Mouse (Mus musculus) heart, embryonic 14.5 days (tissue): ENCODE measurements around the gene Hoxc10. TPM values are rescaled to one million over a fixed set of nuclear protein-coding genes. Genes with fewer than 3 reads are reported as not detected.
A peak's percentile ranks its signal among the peaks of the same experiment; 100 is the strongest.

Experiments
- ATAC-seq: fragments of 200-750 bp; cut with Nextera tagmentation; 2 replicates; pipeline ENCODE4 v1.8.0; 2017; ENCODE audit warnings: low read depth, moderate TSS enrichment; ENCODE audit not compliant: insufficient number of reproducible peaks, insufficient read depth, low FRiP score
- H3K27ac ChIP-seq, 2 experiments: fragments of 200-500 bp in 1 of 2; fragments of 300-500 bp in 1 of 2; sonication (generic) in 1 of 2; replicated peaks in 1 of 2; 2 replicates each; pipeline ENCODE4 v1.5.1; 2012 to 2014; ENCODE audit warnings: low read depth in 2 of 2, low read length in 2 of 2, control low read depth in 1 of 2, mild to moderate bottlenecking in 1 of 2, mixed read lengths in 1 of 2; ENCODE audit not compliant: control insufficient read depth in 1 of 2, insufficient read depth in 1 of 2
- H3K27me3 ChIP-seq: fragments of 300-500 bp; sonication (generic); 2 replicates; pipeline ENCODE4 v1.6.1; 2014; ENCODE audit warnings: mild to moderate bottlenecking, low read length, control low read depth; ENCODE audit not compliant: control insufficient read depth, insufficient read depth
- H3K36me3 ChIP-seq: fragments of 300-500 bp; sonication (generic); 2 replicates; pipeline ENCODE4 v1.6.1; 2014; ENCODE audit warnings: mild to moderate bottlenecking, control low read depth, low read length, mixed read lengths; ENCODE audit not compliant: control insufficient read depth, insufficient read depth
- H3K4me1 ChIP-seq, 2 experiments: fragments of 200-500 bp in 1 of 2; fragments of 300-500 bp in 1 of 2; sonication (generic) in 1 of 2; 2 replicates each; pipeline ENCODE4 v1.6.1; 2012 to 2014; ENCODE audit warnings: low read length in 2 of 2, control low read depth in 1 of 2, mixed read lengths in 1 of 2; ENCODE audit not compliant: control insufficient read depth in 2 of 2, insufficient read depth in 2 of 2
- H3K4me2 ChIP-seq: fragments of 300-500 bp; sonication (generic); 2 replicates; pipeline ENCODE4 v1.6.1; 2014; ENCODE audit warnings: mild to moderate bottlenecking, low read length
- H3K4me3 ChIP-seq, 2 experiments: fragments of 200-500 bp in 1 of 2; fragments of 300-500 bp in 1 of 2; sonication (generic) in 1 of 2; 2 replicates each; pipeline ENCODE4 v1.5.1; 2012 to 2014; ENCODE audit warnings: low read length in 2 of 2, mild to moderate bottlenecking in 2 of 2, control low read depth in 1 of 2, low read depth in 1 of 2, moderate library complexity in 1 of 2; ENCODE audit not compliant: control insufficient read depth in 1 of 2, insufficient read depth in 1 of 2
- H3K9ac ChIP-seq: fragments of 300-500 bp; sonication (generic); 2 replicates; pipeline ENCODE4 v1.6.1; 2014; ENCODE audit warnings: mild to moderate bottlenecking, low read length
- H3K9me3 ChIP-seq: fragments of 300-500 bp; sonication (generic); 2 replicates; pipeline ENCODE4 v1.6.1; 2016; ENCODE audit warnings: low read length, control low read depth; ENCODE audit not compliant: control insufficient read depth
- WGBS: fragments of 180-500 bp; shearing (Covaris S2); extraction: QIAGEN DNeasy Blood & Tissue Kit; methylation state at CpG from one replicate; pipeline ENCODE4 v1.1.7; 2014; 5-methylcytosine and 5-hydroxymethylcytosine counted together
- polyA plus RNA-seq: library from polyadenylated mRNA; unstranded; fragments of >200 nt; fragmentation: Nextera tagmentation; extraction: Ambion mirVana; gene quantifications from 2 replicates; pipeline ENCODE4 v1.2.1, GENCODE M21; 2014

Hoxc10 gene
- polyA plus RNA-seq, 1 experiment from 2014 or later = not detected

GRCm38 (mm10) chr15:103011928-103012486 is 45.4 kb downstream of the Hoxc10 start:
- H3K36me3 ChIP-seq = no peaks in the 10 kb centered on the region
- no peak overlapping the region for H3K4me3 ChIP-seq
- ATAC-seq = no peak
- no peak overlapping the region for H3K9ac ChIP-seq
- H3K4me1 ChIP-seq = 0 out of 4 replicates have a peak, but pooled peaks cover 0 to 4% of the 10 kb centered on the region in 2 experiments
- peaks cover 98% of the 10 kb centered on the region for H3K27me3 ChIP-seq
- WGBS = 2% methylated on average over 26 of the region's 26 CpGs
- H3K27ac ChIP-seq = no peak overlapping the region
- no peak overlapping the region for H3K4me2 ChIP-seq
- H3K9me3 ChIP-seq = no peaks in the 10 kb centered on the region

GRCm38 (mm10) chr15:103013238-103013984 is 46.8 kb downstream of the Hoxc10 start:
- whole genome bisulfite sequencing = 4% methylated on average over 17 of the region's 17 CpGs
- H3K4me1 ChIP-seq = 0 out of 4 replicates have a peak, but pooled peaks cover 0 to 4% of the 10 kb centered on the region in 2 experiments
- H3K4me2 ChIP-seq = no peak overlapping the region
- no peak for ATAC-seq
- no peak overlapping the region for H3K9ac ChIP-seq
- H3K27ac ChIP-seq = no peak overlapping the region
- no peak overlapping the region for H3K4me3 ChIP-seq
- peaks cover 98% of the 10 kb centered on the region for H3K27me3 ChIP-seq
- H3K36me3 ChIP-seq = no peaks in the 10 kb centered on the region
- H3K9me3 ChIP-seq = no peaks in the 10 kb centered on the region

- H3K9ac ChIP-seq = no peak overlapping the region
- peak overlapping the region; percentile 35 for H3K4me2 ChIP-seq
- H3K27me3 ChIP-seq = peaks cover 98% of the 10 kb centered on the region
- H3K9me3 ChIP-seq = no peaks in the 10 kb centered on the region
- peak overlapping the region in 1 of 2 experiments; percentile 24; a peak in 2 of 4 replicates for H3K4me3 ChIP-seq
- no peaks in the 10 kb centered on the region for H3K36me3 ChIP-seq
- H3K4me1 ChIP-seq = 0 out of 4 replicates have a peak, but pooled peaks cover 0 to 4% of the 10 kb centered on the region in 2 experiments
- WGBS = 1% methylated on average over 46 of the region's 57 CpGs
- H3K27ac ChIP-seq = no peak overlapping the region
- ATAC-seq = no peak
These were observed 47.8 kb downstream of the Hoxc10 start for GRCm38 (mm10) chr15:103014166-103015008.

GRCm38 (mm10) chr15:103015009-103015399 is 48.4 kb downstream of the Hoxc10 start:
- H3K9me3 ChIP-seq = no peaks in the 10 kb centered on the region
- no peak overlapping the region; a peak in 1 of 4 replicates for H3K4me3 ChIP-seq
- 3% methylated on average over 22 of the region's 28 CpGs for WGBS
- H3K27me3 ChIP-seq = peaks cover 98% of the 10 kb centered on the region
- no peak overlapping the region for H3K27ac ChIP-seq
- no peak overlapping the region for H3K4me2 ChIP-seq
- H3K36me3 ChIP-seq = no peaks in the 10 kb centered on the region
- H3K9ac ChIP-seq = no peak overlapping the region
- H3K4me1 ChIP-seq = 0 out of 4 replicates have a peak, but pooled peaks cover 0 to 4% of the 10 kb centered on the region in 2 experiments
- no peak for ATAC-seq

GRCm38 (mm10) chr15:103015406-103016166 is 49.0 kb downstream of the Hoxc10 start:
- Histone ChIP-seq H3K27ac (no peak overlapping the region), H3K36me3 (no peaks in the 10 kb centered on the region), H3K9me3 (no peaks in the 10 kb centered on the region), H3K4me1 (0 out of 4 replicates have a peak, but pooled peaks cover 0 to 4% of the 10 kb centered on the region in 2 experiments), H3K4me3 (no peak overlapping the region), H3K4me2 (no peak overlapping the region), H3K27me3 (peaks cover 98% of the 10 kb centered on the region), H3K9ac (no peak overlapping the region)
- WGBS = 1% methylated on average over 19 of the region's 19 CpGs
- ATAC-seq = no peak

GRCm38 (mm10) chr15:103018636-103019035 is 52.0 kb downstream of the Hoxc10 start, which contains the start of gene Hoxc4:
Gene Hoxc4 (plus strand): TSS chr15:103018934.
- Histone ChIP-seq H3K9me3 (no peaks in the 10 kb centered on the region), H3K4me3 (no peak within 1 kb of the TSS), H3K4me1 (0 out of 4 replicates have a peak, but pooled peaks cover 0 to 4% of the 10 kb centered on the region in 2 experiments), H3K36me3 (no peaks in the 10 kb centered on the region), H3K27me3 (peaks cover 100% of the 10 kb centered on the region), H3K4me2 (no peak within 1 kb of the TSS), H3K27ac (no peak within 1 kb of the TSS), H3K9ac (no peak within 1 kb of the TSS)
- WGBS = 10% methylated on average over 9 of the region's 9 CpGs
- no peak for ATAC-seq
